ENCODE assay signal across 8 mouse cellular contexts in the genomic region with DNA sequence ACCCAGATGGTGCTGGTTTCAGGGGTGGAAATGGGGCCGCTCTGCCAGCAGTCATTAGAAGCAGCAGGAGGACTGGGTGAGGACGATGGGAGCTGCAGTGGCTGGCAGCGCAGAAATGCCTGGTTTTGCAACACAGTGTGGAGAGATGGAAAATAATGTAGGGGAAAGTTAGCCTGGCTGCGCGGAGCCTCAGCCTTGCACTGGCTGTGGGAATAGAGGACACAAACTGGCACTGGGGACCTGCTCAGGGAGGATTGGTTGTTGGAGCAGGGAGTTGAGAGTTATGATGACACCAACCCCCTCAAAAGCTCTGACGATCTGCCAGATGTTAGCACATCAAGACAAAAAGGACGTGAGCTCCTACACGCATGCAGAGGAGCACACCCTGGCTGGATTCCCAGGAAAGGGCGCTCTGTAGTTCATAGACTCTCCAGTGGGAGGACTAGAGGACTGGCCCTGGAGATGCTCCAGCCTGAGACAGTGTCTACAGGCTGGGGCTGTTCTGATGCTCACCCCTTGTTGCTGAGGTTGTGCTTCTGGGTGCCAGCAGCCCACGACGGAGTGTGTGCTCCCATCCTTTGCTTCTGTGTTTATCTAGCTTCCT. TPM values are rescaled to one million over a fixed set of nuclear protein-coding genes. Genes with fewer than 3 reads are reported as not detected.
DNase-seq lines count a peak whose midpoint lies in the region; ATAC-seq lines count a peak whose summit lies in the region.

No protein-coding gene starts in this region.

- no peaks in the 10 kb centered on the region for H3K27me3 ChIP-seq in forebrain, embryonic 13.5 days
- H3K27me3 ChIP-seq in forebrain, embryonic 12.5 days: no peaks in the 10 kb centered on the region
- no peaks in the 10 kb centered on the region for H3K27me3 ChIP-seq in intestine, embryonic 14.5 days (replicated peaks; ENCODE audit: control insufficient read depth, insufficient read depth, low read length)
- no peaks in the 10 kb centered on the region for H3K27me3 ChIP-seq in liver, embryonic 11.5 days (replicated peaks; ENCODE audit: control insufficient read depth, insufficient read depth, low read length)

- H3K9me3 ChIP-seq in forebrain, embryonic 13.5 days (replicated peaks): no peaks in the 10 kb centered on the region
- H3K9me3 ChIP-seq in forebrain, embryonic 12.5 days: no peaks in the 10 kb centered on the region
- no peaks in the 10 kb centered on the region for H3K9me3 ChIP-seq in intestine, embryonic 14.5 days (ENCODE audit: control insufficient read depth, low read length)
- H3K9me3 ChIP-seq in liver, embryonic 11.5 days (ENCODE audit: control insufficient read depth, low read length): no peaks in the 10 kb centered on the region

- peak; percentile 61; the same call in 1 of the 2 replicates for ATAC-seq in forebrain, embryonic 13.5 days
- ATAC-seq in forebrain, embryonic 12.5 days (ENCODE audit: low FRiP score): no peak
- ATAC-seq in intestine, embryonic 14.5 days (replicated peaks; ENCODE audit: low FRiP score, low TSS enrichment, low read depth): peak; percentile 73
- ATAC-seq in liver, embryonic 11.5 days (replicated peaks; ENCODE audit: low FRiP score): peak; percentile 51; the same call in 1 of the 2 replicates
- no peak for ATAC-seq in inflammation-experienced regulatory T-cells, adult 6 months

- no peaks in the 10 kb centered on the region for H3K36me3 ChIP-seq in forebrain, embryonic 13.5 days (ENCODE audit: poor library complexity, severe bottlenecking)
- H3K36me3 ChIP-seq in forebrain, embryonic 12.5 days (replicated peaks): no peaks in the 10 kb centered on the region
- H3K36me3 ChIP-seq in intestine, embryonic 14.5 days (ENCODE audit: control insufficient read depth, insufficient read depth, low read length): no peaks in the 10 kb centered on the region
- no peaks in the 10 kb centered on the region for H3K36me3 ChIP-seq in liver, embryonic 11.5 days (ENCODE audit: control insufficient read depth, insufficient read depth, low read length)

- peak; percentile 98 for DNase-seq in adipocyte (ENCODE audit: low spot score)
- peak; percentile 21 to 33 for DNase-seq in frontal cortex, postnatal 36 days (ENCODE audit: low spot score in 2 of 2)
- DNase-seq in intestine, embryonic 14.5 days (ENCODE audit: low spot score): peak; percentile 75
- DNase-seq in liver, embryonic 11.5 days (ENCODE audit: low spot score): no peak
- DNase-seq in ovary, postnatal 36 days (ENCODE audit: low spot score): peak; percentile 54

- WGBS in forebrain, embryonic 13.5 days: 57% methylated on average over 11 of the region's 11 CpGs
- 64% methylated on average over 11 of the region's 11 CpGs for WGBS in forebrain, embryonic 12.5 days
- 56% methylated on average over 11 of the region's 11 CpGs for WGBS in intestine, embryonic 14.5 days
- 57% methylated on average over 11 of the region's 11 CpGs for WGBS in liver, embryonic 11.5 days

- H3K9ac ChIP-seq in forebrain, embryonic 13.5 days: no peak overlapping the region
- H3K9ac ChIP-seq in forebrain, embryonic 12.5 days: no peak overlapping the region
- no peak overlapping the region for H3K9ac ChIP-seq in intestine, embryonic 14.5 days (ENCODE audit: low read length)
- H3K9ac ChIP-seq in liver, embryonic 11.5 days (ENCODE audit: low read depth, low read length): no peak overlapping the region

- H3K27ac ChIP-seq in forebrain, embryonic 13.5 days: no peak overlapping the region
- no peak overlapping the region for H3K27ac ChIP-seq in forebrain, embryonic 12.5 days
- H3K27ac ChIP-seq in intestine, embryonic 14.5 days (ENCODE audit: low read depth): no peak overlapping the region
- H3K27ac ChIP-seq in liver, embryonic 11.5 days (ENCODE audit: low read depth, low read length): no peak overlapping the region

- no peaks in the 10 kb centered on the region for H3K4me1 ChIP-seq in forebrain, embryonic 13.5 days
- no peaks in the 10 kb centered on the region; the same call in 1 of the 2 replicates for H3K4me1 ChIP-seq in forebrain, embryonic 12.5 days
- no peaks in the 10 kb centered on the region for H3K4me1 ChIP-seq in intestine, embryonic 14.5 days (replicated peaks; ENCODE audit: control insufficient read depth, insufficient read depth, low read length)
- H3K4me1 ChIP-seq in liver, embryonic 11.5 days (replicated peaks; ENCODE audit: control insufficient read depth, insufficient read depth, low read length): no peaks in the 10 kb centered on the region

- no peak overlapping the region for H3K4me2 ChIP-seq in forebrain, embryonic 13.5 days
- no peak overlapping the region for H3K4me2 ChIP-seq in forebrain, embryonic 12.5 days
- H3K4me2 ChIP-seq in intestine, embryonic 14.5 days (ENCODE audit: low read length): no peak overlapping the region
- no peak overlapping the region for H3K4me2 ChIP-seq in liver, embryonic 11.5 days

- H3K4me3 ChIP-seq in forebrain, embryonic 13.5 days: no peak overlapping the region
- H3K4me3 ChIP-seq in forebrain, embryonic 12.5 days (replicated peaks): no peak overlapping the region
- no peak overlapping the region for H3K4me3 ChIP-seq in intestine, embryonic 14.5 days (ENCODE audit: low read depth, low read length)
- H3K4me3 ChIP-seq in liver, embryonic 11.5 days (ENCODE audit: low read depth, low read length): no peak overlapping the region

RNA-seq across cellular contexts. Expression of a gene that starts 9.8 kb away (rescaled TPM):
- not detected in 2 replicates for polyA plus RNA-seq in forebrain, embryonic 13.5 days (2015; fragmentation: Nextera tagmentation; extraction: Ambion mirVana)
- polyA plus RNA-seq in forebrain, embryonic 12.5 days (2016; fragmentation: Nextera tagmentation; extraction: Ambion mirVana): not detected in 2 replicates
- polyA plus RNA-seq in intestine, embryonic 14.5 days (2014; fragmentation: Nextera tagmentation; extraction: Ambion mirVana): 7.0 and 10.4 TPM in 2 replicates
- polyA plus RNA-seq in liver, embryonic 11.5 days (2014; fragmentation: Nextera tagmentation; extraction: Ambion mirVana): 1.1 TPM in 2 replicates
- polyA plus RNA-seq in inflammation-experienced regulatory T-cells, adult 6 months (2017; shearing (Covaris generic)): under 1 TPM in 2 of 3 experiments, not detected in 1; 0.32 to 0.42 TPM

RNA-seq across cellular contexts. Expression of a gene that starts 32.2 kb away (rescaled TPM):
- 34.0 and 37.9 TPM in 2 replicates for polyA plus RNA-seq in forebrain, embryonic 13.5 days (2015; fragmentation: Nextera tagmentation; extraction: Ambion mirVana)
- 52.9 and 54.7 TPM in 2 replicates for polyA plus RNA-seq in forebrain, embryonic 12.5 days (2016; fragmentation: Nextera tagmentation; extraction: Ambion mirVana)
- polyA plus RNA-seq in intestine, embryonic 14.5 days (2014; fragmentation: Nextera tagmentation; extraction: Ambion mirVana): 31.3 and 32.8 TPM in 2 replicates
- polyA plus RNA-seq in liver, embryonic 11.5 days (2014; fragmentation: Nextera tagmentation; extraction: Ambion mirVana): 16.0 and 16.7 TPM in 2 replicates
- polyA plus RNA-seq in inflammation-experienced regulatory T-cells, adult 6 months (2017; shearing (Covaris generic)): 10 to 100 TPM in 1 of 3 experiments, 1 to 10 TPM in 2; 2.7 to 34.6 (median 3.6) TPM

RNA-seq across cellular contexts. Expression of a gene that starts 38.0 kb away (rescaled TPM):
- polyA plus RNA-seq in forebrain, embryonic 13.5 days (2015; fragmentation: Nextera tagmentation; extraction: Ambion mirVana): 0.65 and 6.0 TPM in 2 replicates
- polyA plus RNA-seq in forebrain, embryonic 12.5 days (2016; fragmentation: Nextera tagmentation; extraction: Ambion mirVana): 0.75 and 0.94 TPM in 2 replicates
- polyA plus RNA-seq in intestine, embryonic 14.5 days (2014; fragmentation: Nextera tagmentation; extraction: Ambion mirVana): 79.7 and 96.6 TPM in 2 replicates
- 1,416 and 1,448 TPM in 2 replicates for polyA plus RNA-seq in liver, embryonic 11.5 days (2014; fragmentation: Nextera tagmentation; extraction: Ambion mirVana)
- not detected for polyA plus RNA-seq in inflammation-experienced regulatory T-cells, adult 6 months (2017; shearing (Covaris generic))

RNA-seq across cellular contexts. Expression of a gene that starts 43.7 kb away (rescaled TPM):
- 0.63 and 1.0 TPM in 2 replicates for polyA plus RNA-seq in forebrain, embryonic 13.5 days (2015; fragmentation: Nextera tagmentation; extraction: Ambion mirVana)
- polyA plus RNA-seq in forebrain, embryonic 12.5 days (2016; fragmentation: Nextera tagmentation; extraction: Ambion mirVana): 2.1 and 2.9 TPM in 2 replicates
- 16.7 and 17.9 TPM in 2 replicates for polyA plus RNA-seq in intestine, embryonic 14.5 days (2014; fragmentation: Nextera tagmentation; extraction: Ambion mirVana)
- polyA plus RNA-seq in liver, embryonic 11.5 days (2014; fragmentation: Nextera tagmentation; extraction: Ambion mirVana): 3.0 and 4.4 TPM in 2 replicates
- polyA plus RNA-seq in inflammation-experienced regulatory T-cells, adult 6 months (2017; shearing (Covaris generic)): under 1 TPM in 1 of 3 experiments, not detected in 2; 0.35 TPM

RNA-seq across cellular contexts. Expression of a gene that starts 45.5 kb away (rescaled TPM):
- 0.06 TPM in 1 of 2 replicates, not detected in the other for polyA plus RNA-seq in forebrain, embryonic 13.5 days (2015; fragmentation: Nextera tagmentation; extraction: Ambion mirVana)
- polyA plus RNA-seq in forebrain, embryonic 12.5 days (2016; fragmentation: Nextera tagmentation; extraction: Ambion mirVana): not detected in 2 replicates
- 0.08 and 0.15 TPM in 2 replicates for polyA plus RNA-seq in intestine, embryonic 14.5 days (2014; fragmentation: Nextera tagmentation; extraction: Ambion mirVana)
- 2.4 and 4.0 TPM in 2 replicates for polyA plus RNA-seq in liver, embryonic 11.5 days (2014; fragmentation: Nextera tagmentation; extraction: Ambion mirVana)
- polyA plus RNA-seq in inflammation-experienced regulatory T-cells, adult 6 months (2017; shearing (Covaris generic)): not detected

Comparison
In these comparisons a context has a peak if more than half of its experiments do, and no peak if none do; other contexts are left out.
1. ATAC-seq: peak in forebrain, embryonic 13.5 days (single experiment), intestine, embryonic 14.5 days (single experiment) and liver, embryonic 11.5 days (single experiment); none in forebrain, embryonic 12.5 days (single experiment) and inflammation-experienced regulatory T-cells, adult 6 months (single experiment).
2. RNA of a gene that starts 38.0 kb away (polyA plus RNA-seq): 1,416 to 1,448 TPM in liver, embryonic 11.5 days and 79.7 to 96.6 TPM in intestine, embryonic 14.5 days; 0.75 to 0.94 TPM in forebrain, embryonic 12.5 days, 0.65 to 6.0 TPM in forebrain, embryonic 13.5 days and not detected in inflammation-experienced regulatory T-cells, adult 6 months; every median in the first group is over 10 times any median in the second.